Mouse (Mus musculus) layer of hippocampus, adult 18-20 months (tissue): ENCODE data around the gene Eid2b. TPM values are rescaled to one million over a fixed set of nuclear protein-coding genes. Genes with fewer than 3 reads are reported as not detected.
"Not testable (repeated sequence)": the region's sequence is repeated elsewhere in the genome, so short reads cannot be mapped to it uniquely, and the experiment has no call there.

Source experiments
- DNase-seq, 2 experiments: peaks; one replicate each; pipeline ENCODE4 v3.0.0; 2022; ENCODE audit warnings: low spot score in 2 of 2
- long read RNA-seq: library from polyadenylated mRNA; stranded (forward); transcript quantifications from one replicate; pipeline ENCODE4 v2.0.0, GENCODE M21; 2021
- total RNA-seq, 2 experiments: library from RNA; stranded (reverse); gene quantifications; 2 replicates each; pipeline ENCODE4 v1.2.3; 2021

The Eid2b gene
- 10 to 100 TPM; 37.8 to 38.4 TPM for total RNA-seq
- long read RNA-seq, transcript Eid2b-201 (1 exons, 1,751 nt) = major isoform, 21 of 24 reads
- long read RNA-seq, partial matches to known transcripts = 0 of 24 reads
- long read RNA-seq, other reads (novel, unspliced or antisense) = 3 of 24 reads

DNA sequence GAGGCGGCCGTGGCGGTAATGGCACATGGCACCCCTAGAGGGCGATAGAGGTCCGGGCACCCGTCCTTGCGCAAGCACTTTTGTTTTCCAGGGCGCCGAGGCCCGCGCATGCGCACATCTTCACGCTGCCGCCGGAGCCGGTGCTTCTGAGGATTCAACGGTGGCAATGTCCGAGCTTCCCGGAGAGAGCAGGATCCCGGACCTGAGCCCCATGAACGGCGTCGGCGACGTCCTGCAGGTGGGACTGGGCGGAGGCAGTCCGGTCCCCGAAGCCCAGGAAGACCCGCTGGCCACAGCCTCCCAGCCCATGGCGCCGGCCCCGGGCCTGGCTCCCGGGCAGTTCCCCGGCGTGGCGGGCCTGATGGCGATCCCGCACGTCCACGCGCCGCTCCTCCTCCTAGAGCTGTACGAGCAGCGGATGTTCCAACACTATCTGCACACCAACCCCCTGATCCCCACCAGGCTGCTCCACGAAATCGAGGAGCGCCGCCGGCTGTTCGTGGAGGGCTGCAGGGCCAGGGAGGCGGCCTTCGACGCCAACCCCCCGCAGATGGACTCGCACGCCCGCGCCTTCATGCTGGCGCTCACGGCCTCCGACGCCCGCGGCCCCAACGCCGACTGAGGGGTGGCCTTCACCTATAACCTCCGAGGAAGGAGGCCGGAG is at the start of gene Eid2b:
Eid2b (plus strand) TSS at position 125 of the 664 bp plus-strand sequence.
- peak; percentile 91 to 97 for DNase-seq

DNA sequence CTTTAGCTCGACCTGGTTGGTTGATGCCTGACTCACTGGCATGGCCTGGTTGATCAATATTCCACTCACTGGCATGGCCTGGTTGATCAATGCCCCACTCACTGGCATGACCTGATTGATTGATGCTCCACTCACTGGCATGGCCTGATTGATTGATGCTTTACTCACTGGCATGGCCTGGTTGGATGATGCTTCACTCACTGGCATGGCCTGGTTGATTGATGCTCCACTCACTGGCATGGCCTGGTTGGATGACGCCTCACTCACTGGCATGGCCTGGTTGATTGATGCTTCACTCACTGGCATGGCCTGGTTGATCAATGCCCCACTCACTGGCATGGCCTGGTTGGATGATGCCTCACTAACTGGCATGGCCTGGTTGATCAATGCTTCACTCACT is 33.6 kb upstream of the Eid2b start:
- not testable (repeated sequence) for DNase-seq

DNA sequence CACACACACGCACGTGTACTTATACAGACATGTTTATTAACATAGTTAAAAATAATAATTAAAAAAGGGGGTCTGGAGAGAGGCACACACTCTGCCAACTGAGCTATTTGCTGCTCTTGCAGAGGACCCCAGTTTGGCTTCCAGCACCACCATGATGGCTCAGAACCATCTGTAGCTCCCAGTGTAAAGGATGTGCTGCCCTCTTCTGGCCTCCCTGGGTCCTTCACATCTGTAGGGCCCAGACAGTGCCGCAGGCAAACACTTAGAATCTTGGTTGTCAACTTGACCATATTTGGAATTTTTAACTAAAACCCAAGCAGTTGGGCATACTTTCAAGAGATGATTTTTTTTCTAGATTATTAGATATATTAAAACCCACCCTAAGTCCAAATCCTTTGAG is 28.6 kb upstream of the Eid2b start:
- no peak for DNase-seq

DNA sequence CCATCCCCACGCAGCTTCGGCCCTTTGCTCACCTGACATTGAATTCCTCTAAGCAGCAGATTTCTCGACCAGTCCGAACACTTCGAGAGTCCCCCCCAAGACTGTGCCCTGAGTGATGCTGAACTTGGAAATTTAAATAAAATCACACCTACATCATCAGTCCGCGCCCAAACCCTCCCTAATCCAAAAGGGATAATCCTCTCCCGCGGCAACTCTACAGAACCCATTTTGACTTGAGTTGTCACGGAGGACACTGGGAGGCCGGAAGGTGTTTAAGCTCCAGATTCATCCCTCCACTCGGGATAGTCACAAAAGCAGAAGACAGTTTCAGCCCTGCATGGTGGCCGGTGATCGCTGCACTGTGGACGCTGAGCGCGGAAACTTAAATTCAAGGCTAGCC is 25.6 kb upstream of the Eid2b start:
- no peak for DNase-seq

DNA sequence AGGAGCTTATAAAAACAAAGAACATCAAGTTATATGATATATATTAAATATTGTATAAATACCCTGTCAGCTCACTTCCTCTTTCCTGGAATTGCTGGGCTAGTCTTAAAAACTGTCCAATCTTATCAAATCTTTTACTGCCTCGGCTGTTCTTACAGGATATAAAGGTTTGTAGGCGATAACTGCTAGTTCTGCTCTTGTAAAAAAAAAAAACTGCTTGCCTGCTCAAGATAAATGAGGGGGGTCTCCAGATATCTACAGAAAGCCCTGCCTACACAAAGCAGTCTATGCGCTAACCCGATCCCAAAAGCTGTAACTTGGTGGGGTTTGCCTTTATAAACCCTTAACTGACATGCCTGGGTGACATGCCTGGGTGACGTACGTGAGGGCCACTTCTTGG is 22.9 kb upstream of the Eid2b start:
- no peak for DNase-seq

DNA sequence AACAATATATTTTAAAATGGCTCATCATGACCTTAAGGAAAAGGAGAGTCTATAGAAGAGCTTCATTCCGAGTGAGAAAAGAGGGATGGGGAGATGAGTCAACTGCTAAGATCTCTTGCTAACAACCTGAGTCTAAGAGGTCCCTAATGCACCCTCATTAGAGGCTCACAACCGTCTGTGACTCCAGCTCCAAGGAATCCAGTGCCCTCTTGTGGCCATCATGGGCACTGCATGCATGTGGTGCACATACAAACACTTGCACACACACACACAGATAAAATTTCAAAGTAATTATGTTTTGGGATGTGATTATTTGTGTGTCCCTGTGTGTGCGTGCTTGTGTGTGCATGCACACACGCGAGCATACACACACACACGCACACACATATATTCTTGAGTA is 22.1 kb upstream of the Eid2b start:
- no peak for DNase-seq

DNA sequence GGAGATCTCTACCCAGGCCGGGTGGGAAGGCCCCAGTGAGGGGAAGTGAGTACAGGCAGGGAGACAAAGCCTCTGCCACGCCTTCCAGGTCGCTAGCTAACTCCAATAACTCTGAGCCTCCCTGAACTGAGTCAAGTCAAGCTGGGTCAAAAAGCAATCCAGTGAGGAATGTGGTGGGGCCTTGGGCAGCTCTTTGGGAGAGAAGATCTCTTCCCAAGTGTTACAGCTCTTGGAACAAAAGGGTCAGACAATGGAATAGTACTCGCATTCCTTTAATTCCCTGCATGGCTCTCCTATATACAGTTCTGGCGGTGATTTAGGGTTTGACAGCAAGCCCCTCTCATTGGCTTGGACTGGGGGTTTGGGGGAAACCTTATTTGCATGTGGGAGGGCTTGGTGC is 14.7 kb upstream of the Eid2b start:
- DNase-seq = no peak

DNA sequence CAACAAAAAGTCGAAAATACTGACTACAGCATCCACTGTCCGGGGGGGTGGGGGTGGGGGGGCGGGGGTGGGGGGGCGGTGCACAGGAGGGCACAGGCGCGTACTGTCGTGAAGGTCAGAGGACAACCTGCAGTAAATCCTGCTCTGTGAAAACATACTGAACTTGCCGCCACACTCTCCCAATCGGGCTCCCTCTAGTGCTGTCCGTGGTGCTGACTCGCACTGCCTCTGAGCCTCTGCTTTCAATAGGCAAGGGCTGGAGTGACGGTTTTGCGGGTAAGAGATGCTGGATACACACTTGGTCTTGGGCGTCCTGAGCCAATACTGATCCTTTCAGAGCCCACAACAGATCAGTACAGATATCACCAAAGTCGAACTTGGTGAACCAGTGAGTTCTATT is 13.8 kb upstream of the Eid2b start:
- no peak for DNase-seq

DNA sequence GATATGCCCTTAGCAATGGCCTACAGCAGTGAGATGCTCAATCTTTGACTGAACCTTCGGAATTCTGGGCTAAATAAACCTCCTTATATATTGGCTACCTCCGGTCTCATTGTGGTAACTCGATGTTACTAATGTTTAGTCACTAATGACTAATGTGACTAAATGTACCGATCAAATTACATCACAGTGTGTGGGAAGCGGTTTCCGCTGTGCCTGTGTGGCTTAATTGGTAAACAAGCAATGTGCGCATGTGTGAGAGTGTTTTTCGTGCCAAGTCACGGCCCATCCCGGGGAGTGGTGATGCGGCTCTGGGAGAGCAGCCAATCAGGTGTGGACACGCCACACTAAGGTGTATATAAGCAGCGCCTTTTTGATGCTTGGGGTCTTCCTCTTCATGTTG is 12.1 kb upstream of the Eid2b start:
- no peak for DNase-seq

DNA sequence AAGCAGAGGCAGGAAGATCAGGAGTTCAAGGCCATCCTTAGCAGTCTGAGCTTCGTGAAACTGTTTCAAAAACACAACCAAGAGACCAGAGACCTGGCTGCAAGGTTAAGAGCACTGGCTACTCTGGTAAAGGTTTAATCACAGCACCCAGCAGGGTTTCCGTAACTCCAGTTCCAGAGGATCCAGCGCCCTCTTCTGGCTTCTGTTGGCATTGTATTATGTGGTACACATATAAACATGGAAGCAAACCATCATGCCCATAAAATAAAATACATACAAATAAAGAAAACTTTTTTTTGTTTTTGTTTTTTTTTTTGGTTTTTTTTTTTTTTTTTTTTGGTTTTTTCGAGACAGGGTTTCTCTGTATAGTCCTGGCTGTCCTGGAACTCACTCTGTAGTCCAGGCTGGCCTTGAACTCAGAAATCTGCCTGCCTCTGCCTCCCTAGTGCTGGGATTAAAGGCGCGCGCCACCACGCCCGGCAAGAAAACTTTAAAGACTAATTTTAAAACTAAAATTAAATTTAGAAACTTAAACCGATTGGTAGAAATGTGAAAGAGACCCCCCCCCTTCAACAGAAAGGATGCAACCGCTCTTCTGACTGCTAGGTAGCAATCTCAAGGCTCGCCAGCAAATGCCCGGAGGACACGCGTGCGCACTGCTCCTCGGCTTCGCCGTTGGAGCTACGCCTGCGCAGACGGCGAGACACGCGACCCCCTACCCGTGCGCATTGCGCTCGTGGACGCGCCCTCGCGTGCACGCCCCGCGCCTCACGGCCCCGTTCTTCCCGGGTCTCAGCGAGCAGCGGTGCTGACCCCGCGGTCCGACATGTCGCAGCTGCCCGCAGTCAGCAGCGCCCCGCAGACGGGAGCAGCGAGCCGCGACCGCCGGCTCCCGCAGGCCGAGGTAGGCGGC is 10.2 kb upstream of the Eid2b start, which contains the start of gene Eid2:
Eid2 (plus strand) TSS at position 753 of the 913 bp plus-strand sequence.
- DNase-seq = peak; percentile 88 to 94

DNA sequence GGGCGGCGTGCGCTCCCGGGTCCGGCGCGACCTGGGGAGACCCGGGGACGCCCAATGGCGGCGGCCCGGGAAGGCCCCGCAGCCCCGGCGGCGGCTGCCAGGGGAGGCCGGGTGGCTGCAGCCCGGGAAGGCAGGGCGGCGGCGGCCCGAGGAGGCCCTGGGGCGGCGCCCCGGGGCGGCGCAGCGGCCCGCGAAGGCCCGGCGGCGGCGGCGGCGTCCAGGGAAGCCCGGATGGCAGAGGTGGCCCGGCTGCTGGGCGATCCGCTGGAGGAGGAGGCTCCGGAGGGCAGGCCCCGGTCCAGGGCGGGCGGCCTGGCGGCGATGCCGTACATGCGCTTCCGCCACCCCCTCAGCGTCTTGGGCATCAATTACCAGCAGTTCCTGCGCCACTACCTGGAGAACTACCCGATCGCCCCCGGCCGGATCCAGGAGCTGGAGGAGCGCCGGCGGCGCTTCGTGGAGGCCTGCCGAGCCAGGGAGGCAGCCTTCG is 9.5 kb upstream of the Eid2b start:
- DNase-seq = peak; percentile 30 to 54

DNA sequence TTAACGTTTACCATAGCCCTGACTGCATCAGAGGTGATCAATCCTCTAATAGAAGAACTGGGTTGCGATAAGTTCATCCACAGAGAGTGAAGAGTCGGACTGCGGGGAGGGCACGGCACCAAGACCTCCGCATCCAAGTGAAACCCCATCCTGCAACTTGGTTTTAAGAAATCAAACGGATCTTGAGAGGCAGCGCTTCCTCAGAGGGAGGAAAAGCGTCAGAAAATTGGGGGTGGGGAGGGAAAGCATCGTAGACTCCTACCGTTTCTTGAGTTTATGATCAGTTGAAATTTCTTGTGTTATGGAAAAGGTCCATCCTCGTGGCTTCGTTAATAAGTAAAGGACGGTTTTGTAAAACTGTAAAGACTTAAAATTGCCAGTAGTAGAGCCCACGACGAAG is 9.0 kb upstream of the Eid2b start:
- no peak for DNase-seq

DNA sequence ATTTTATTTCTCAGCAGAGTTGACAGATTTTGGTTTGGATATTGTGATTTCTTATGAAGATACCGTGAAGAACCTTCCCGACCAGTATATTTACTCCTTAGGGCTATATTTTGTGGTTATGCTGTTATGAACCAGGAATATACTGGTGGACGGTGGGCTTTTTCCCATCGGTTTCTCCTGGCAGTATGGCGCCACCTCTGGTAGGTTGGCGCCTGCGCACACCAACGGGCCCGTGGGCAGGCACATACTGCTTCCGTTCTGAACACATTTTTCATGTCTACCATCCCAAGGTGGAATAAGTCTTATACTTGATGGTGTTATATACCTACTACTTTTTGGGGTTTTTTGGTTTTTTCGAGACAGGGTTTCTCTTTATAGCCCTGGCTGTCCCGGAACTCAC is 8.2 kb upstream of the Eid2b start:
- DNase-seq = no peak

DNA sequence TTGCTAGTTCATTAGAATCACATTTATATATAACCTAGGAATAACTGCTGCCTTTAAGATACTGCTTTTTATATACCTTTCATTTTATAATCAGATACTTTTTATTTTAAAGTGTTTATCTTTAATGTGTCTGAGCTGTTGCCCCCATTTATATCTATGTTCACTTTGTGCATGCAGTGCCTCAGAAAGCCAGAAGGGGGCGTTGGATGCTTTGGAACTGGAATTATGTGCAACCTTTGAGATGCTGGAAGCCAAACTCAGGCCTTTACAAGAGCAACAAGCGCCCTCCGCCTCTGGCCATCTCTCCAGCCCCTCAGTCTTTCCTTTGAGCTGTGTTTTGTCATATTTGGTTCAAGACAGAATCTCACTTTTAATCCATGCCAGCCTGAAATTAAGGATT is 5.8 kb upstream of the Eid2b start:
- DNase-seq = no peak

DNA sequence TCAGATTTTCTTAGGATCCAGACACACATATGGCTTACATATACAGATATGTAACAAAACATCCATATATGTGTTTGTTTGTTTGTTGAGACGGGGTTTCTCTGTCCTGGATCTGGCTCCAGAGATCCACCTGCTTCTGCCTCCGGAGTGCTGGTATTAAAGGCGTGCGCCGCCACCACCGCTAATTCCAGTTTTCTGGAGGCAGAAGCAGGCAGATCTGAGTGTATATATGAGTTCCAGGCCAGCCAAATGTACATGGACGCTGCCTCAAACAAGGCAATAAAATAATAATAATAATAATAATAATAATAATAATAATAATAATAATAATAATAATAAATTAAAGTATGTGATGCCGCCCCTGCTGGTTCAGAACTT is 313 bp upstream of the Eid2b start:
- no peak for DNase-seq

DNA sequence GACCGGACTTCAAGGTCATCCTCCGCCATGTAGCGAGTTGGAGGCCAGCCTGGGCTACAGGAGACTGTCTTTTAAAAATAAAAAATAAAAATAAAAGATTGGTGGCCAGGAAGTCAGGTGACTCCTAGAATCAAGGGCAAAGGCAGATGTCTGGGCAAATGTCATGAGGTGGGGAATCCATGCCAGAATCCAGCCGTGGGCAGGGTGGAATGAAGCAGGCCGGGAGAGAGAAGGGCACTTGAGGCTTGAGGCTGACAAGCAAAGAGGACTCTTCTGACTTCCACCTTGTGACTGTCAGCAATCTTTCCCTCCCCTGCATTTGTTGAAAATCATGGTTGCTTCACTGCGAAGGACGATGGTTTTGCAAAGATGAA is 727 bp downstream of the Eid2b start:
- DNase-seq = no peak

DNA sequence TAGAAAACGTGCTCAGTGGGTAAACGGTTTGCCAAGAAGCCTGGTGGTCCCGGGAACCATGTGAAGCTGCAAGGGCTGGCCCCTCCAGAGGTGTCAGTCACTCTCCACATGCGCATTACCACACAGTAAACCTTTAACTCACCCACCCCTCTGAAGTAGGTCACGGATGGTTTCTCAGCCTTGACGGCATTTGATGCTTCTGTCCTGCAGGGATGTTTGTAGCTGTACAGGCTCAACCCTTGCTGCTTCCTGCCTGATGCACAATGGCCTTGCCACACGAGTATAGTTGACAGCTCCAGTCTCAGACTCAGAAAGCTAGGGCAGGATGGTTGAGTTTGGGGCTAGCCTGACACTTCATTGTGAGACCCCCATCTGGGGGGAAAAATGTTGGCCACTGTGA is 3.1 kb downstream of the Eid2b start:
- DNase-seq = no peak

DNA sequence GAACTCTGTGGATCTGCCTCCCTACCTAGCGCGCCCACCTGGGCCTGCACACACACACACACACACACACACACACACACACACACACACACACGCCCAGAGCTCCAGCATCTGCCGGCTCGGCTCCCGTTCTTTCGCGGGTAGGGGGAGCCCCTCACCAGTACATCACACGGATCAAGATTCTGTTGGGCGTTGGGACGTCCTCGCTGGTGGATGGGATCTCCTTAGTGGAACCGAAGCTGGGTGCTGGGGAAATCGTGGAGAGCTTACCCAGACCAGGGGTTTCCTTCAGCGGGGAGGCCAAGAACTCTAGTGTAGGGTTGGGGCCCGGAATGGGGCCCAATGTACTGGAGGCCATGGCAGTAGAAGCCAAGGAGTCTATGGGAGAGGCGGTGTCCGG is 12.6 kb downstream of the Eid2b start:
- DNase-seq = no peak

DNA sequence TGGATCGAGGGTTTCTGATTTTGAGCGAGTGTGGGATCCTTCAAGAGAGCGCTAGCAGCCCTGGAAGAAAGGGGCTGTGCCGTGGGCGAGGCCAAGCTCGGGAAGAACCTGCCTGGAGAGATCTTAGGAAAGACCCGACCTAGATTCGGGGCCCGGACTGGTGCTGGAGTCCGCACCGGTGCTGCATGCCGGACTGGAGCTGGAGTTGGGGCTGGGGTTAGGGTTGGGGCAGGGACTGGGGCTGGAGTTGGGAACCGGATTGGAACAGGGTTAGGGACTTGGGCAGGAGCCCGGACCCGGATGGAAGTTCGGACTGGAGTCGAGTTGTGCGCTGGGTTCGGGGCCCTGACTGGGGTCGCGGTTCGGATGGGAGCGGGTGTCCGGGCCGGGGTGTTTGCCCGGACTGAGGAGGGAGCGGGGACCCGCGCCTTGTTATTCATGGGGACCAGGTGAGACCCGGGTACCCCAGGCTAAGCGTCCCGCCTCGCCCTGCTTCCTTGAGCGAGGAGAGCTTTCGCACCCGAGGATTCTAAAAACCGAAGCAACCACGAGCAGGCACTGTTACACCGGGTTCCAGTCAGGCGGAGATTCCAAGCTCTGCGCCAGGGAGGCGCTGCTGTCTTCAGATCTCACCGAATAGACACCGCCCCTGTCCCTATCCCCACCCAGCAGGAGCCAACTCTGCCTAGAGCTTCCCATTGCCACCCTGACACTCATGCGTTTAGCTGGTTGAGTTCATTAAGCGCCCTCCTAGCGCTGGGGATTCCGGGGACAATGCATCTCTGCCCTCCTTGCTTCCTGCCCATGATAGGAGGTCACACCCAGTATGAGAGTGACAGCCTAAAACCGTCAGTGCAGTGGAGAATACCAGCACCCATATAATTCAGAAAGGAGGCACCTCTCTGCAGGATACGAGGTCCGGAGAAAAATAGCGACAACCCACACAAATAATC is 13.4 kb downstream of the Eid2b start, which contains the start of gene Selenov:
Selenov (minus strand) TSS at position 549 of the 953 bp plus-strand sequence.
- peak in 1 of 2 experiments; percentile 45 for DNase-seq

DNA sequence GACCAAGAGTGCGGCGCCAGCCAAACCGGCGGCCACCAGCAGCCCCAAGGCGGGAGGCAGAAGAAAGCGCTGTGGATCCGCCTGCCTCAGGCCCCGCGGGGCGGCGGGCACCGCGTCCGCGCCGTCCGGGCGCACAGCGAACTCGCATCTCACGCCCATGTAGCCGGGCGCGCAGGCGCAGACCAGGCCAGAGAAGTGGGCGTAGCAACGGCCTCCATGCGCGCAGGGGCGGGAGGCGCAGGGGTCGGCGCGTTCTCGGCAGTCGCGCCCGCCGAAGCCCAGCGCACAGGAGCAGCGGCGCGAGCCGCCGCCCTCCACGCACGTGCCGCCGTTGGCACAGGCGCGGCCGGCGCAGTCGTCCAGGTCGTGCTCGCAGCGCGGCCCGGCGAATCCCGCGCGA is 16.9 kb downstream of the Eid2b start:
- DNase-seq = peak; percentile 54 to 70
